ENCODE assay signal across 8 mouse cellular contexts in the genomic region with DNA sequence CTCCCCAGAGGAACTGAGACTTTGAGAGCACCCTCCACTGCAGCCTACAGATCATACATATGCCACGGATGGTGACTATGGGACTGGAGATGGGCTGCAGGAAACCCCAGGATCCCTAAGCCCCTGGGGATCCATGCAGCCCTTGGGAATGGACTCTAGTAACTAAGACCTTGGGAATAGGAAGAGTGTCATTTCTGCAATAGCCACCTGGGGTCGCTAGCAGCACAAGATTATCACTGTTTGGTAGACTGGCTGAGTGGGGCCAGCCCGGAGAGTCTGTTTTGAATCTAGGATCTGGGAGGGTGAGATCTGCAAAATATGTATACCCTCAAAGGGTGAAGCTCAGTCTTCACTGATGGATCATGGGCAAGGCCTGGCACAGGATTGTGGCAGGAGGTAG. TPM values are rescaled to one million over a fixed set of nuclear protein-coding genes. Genes with fewer than 3 reads are reported as not detected.
DNase-seq lines count a peak whose midpoint lies in the region; ATAC-seq and TF ChIP-seq lines count a peak whose summit lies in the region.

No protein-coding gene starts in this region.

- no peak for TF ChIP-seq POLR2A in spleen, adult 2 months (IDR thresholded peaks at IDR 0.05; ENCODE audit: low read depth, low read length)

- TF ChIP-seq CTCF in spleen, adult 2 months (IDR thresholded peaks at IDR 0.05; ENCODE audit: extremely low read depth, insufficient read depth, insufficient read length, insufficient replicate concordance) = peak; percentile 17; the same call in 1 of the 2 replicates

- WGBS in spleen, adult 2 months = 23% methylated on average over 3 of the region's 3 CpGs
- 30% methylated on average over 3 of the region's 3 CpGs for WGBS in forebrain, embryonic 14.5 days
- 31% methylated on average over 3 of the region's 3 CpGs for WGBS in hindbrain, embryonic 15.5 days

- no peak overlapping the region for H3K9ac ChIP-seq in forebrain, embryonic 14.5 days (ENCODE audit: low read length)
- H3K9ac ChIP-seq in hindbrain, embryonic 15.5 days = no peak overlapping the region

- no peaks in the 10 kb centered on the region; the same call in 1 of the 2 replicates for H3K36me3 ChIP-seq in spleen, adult 2 months (ENCODE audit: control insufficient read depth, insufficient read depth, low read length)
- peaks cover 25% of the 10 kb centered on the region; the same call in 1 of the 2 replicates for H3K36me3 ChIP-seq in forebrain, embryonic 14.5 days (ENCODE audit: control insufficient read depth, insufficient read depth, low read length)
- H3K36me3 ChIP-seq in hindbrain, embryonic 15.5 days = peaks cover 4% of the 10 kb centered on the region; the same call in 1 of the 2 replicates

- peak; percentile 40; the same call in 1 of the 2 replicates for ATAC-seq in forebrain, embryonic 14.5 days
- ATAC-seq in hindbrain, embryonic 15.5 days (ENCODE audit: low FRiP score, low read depth) = 0 out of 2 replicates have a peak, but pooled peaks have one; percentile 16

- no peaks in the 10 kb centered on the region for H3K27me3 ChIP-seq in spleen, adult 2 months (ENCODE audit: control insufficient read depth, insufficient read depth, low read length)
- H3K27me3 ChIP-seq in forebrain, embryonic 14.5 days (replicated peaks; ENCODE audit: control insufficient read depth, insufficient read depth, low read length) = no peaks in the 10 kb centered on the region
- H3K27me3 ChIP-seq in hindbrain, embryonic 15.5 days = no peaks in the 10 kb centered on the region

- no peak overlapping the region for H3K27ac ChIP-seq in spleen, adult 2 months (ENCODE audit: insufficient read depth, low read length)
- no peak overlapping the region for H3K27ac ChIP-seq in forebrain, embryonic 14.5 days (ENCODE audit: low read depth, low read length)
- no peak overlapping the region for H3K27ac ChIP-seq in hindbrain, embryonic 15.5 days (replicated peaks)

- H3K4me2 ChIP-seq in forebrain, embryonic 14.5 days (ENCODE audit: low read length) = no peak overlapping the region
- H3K4me2 ChIP-seq in hindbrain, embryonic 15.5 days = no peak overlapping the region

- peak in 1 of 2 experiments; percentile 10 for DNase-seq in spleen, adult 2 months (ENCODE audit: low read depth in 1 of 2, low spot score in 2 of 2)
- no peak for DNase-seq in spleen, adult 12 weeks (ENCODE audit: low spot score)
- DNase-seq in c-Kit-positive CD71-negative TER-119-negative erythroid progenitor cells, embryonic 14.5 days (ENCODE audit: low read depth) = peak; percentile 58
- DNase-seq in forebrain, embryonic 14.5 days (ENCODE audit: low spot score) = peak; percentile 73
- peak; percentile 70 to 80 for DNase-seq in left cerebral cortex, adult 18-20 months (ENCODE audit: low spot score in 2 of 2)
- peak; percentile 88 for DNase-seq in lung, postnatal 36 days
- DNase-seq in spleen, postnatal 10 days (ENCODE audit: low spot score in 2 of 2) = peak; percentile 61 to 78

- H3K4me1 ChIP-seq in spleen, adult 2 months (ENCODE audit: control insufficient read depth, insufficient read depth, insufficient read length) = no peaks in the 10 kb centered on the region
- no peaks in the 10 kb centered on the region for H3K4me1 ChIP-seq in forebrain, embryonic 14.5 days (ENCODE audit: control insufficient read depth, insufficient read depth, low read length)
- no peaks in the 10 kb centered on the region for H3K4me1 ChIP-seq in hindbrain, embryonic 15.5 days (replicated peaks)

- H3K4me3 ChIP-seq in spleen, adult 2 months (ENCODE audit: extremely low read depth, insufficient read depth, insufficient read length) = no peak overlapping the region
- H3K4me3 ChIP-seq in forebrain, embryonic 14.5 days (ENCODE audit: low read depth, low read length) = no peak overlapping the region
- no peak overlapping the region for H3K4me3 ChIP-seq in hindbrain, embryonic 15.5 days

- no peaks in the 10 kb centered on the region for H3K9me3 ChIP-seq in forebrain, embryonic 14.5 days (replicated peaks; ENCODE audit: control insufficient read depth, low read length)
- no peaks in the 10 kb centered on the region for H3K9me3 ChIP-seq in hindbrain, embryonic 15.5 days

RNA-seq across cellular contexts. Expression of gene Plekhb1, which starts 17.1 kb away (rescaled TPM):
- polyA plus RNA-seq in spleen, adult 2 months (2012; rRNA removed) = 1.7 and 2.2 TPM in 2 replicates
- 5.7 and 8.0 TPM in 2 replicates for polyA plus RNA-seq in forebrain, embryonic 14.5 days (2014; fragmentation: Nextera tagmentation; extraction: Ambion mirVana)
- polyA plus RNA-seq in hindbrain, embryonic 15.5 days (2015; fragmentation: Nextera tagmentation; extraction: Ambion mirVana) = 17.4 and 17.5 TPM in 2 replicates
- 100 to 1,000 TPM; 174 to 178 TPM for total RNA-seq in left cerebral cortex, adult 18-20 months (2021)

RNA-seq across cellular contexts. Expression of gene Mrpl48, which starts 37.0 kb away (rescaled TPM):
- polyA plus RNA-seq in spleen, adult 2 months (2012; rRNA removed) = 3.2 and 4.3 TPM in 2 replicates
- 82.8 and 85.1 TPM in 2 replicates for polyA plus RNA-seq in forebrain, embryonic 14.5 days (2014; fragmentation: Nextera tagmentation; extraction: Ambion mirVana)
- 81.4 and 83.6 TPM in 2 replicates for polyA plus RNA-seq in hindbrain, embryonic 15.5 days (2015; fragmentation: Nextera tagmentation; extraction: Ambion mirVana)
- 10 to 100 TPM; 73.0 to 75.1 TPM for total RNA-seq in left cerebral cortex, adult 18-20 months (2021)

RNA-seq across cellular contexts. Expression of gene Rab6a, which starts 37.9 kb away (rescaled TPM):
- polyA plus RNA-seq in spleen, adult 2 months (2012; rRNA removed) = 12.3 and 24.3 TPM in 2 replicates
- 188 and 208 TPM in 2 replicates for polyA plus RNA-seq in forebrain, embryonic 14.5 days (2014; fragmentation: Nextera tagmentation; extraction: Ambion mirVana)
- 274 and 283 TPM in 2 replicates for polyA plus RNA-seq in hindbrain, embryonic 15.5 days (2015; fragmentation: Nextera tagmentation; extraction: Ambion mirVana)
- 100 to 1,000 TPM; 426 to 428 TPM for total RNA-seq in left cerebral cortex, adult 18-20 months (2021)

Comparison
In these comparisons a context has a peak if more than half of its experiments do, and no peak if none do; other contexts are left out.
1. RNA of gene Mrpl48, which starts 37.0 kb away (polyA plus RNA-seq): 81.4 to 83.6 TPM in hindbrain, embryonic 15.5 days and 82.8 to 85.1 TPM in forebrain, embryonic 14.5 days; 3.2 to 4.3 TPM in spleen, adult 2 months; every median in the first group is over 10 times any median in the second.